Mouse (Mus musculus) heart, postnatal 10 days (tissue): ENCODE data around the gene Bicd2. TPM values are rescaled to one million over a fixed set of nuclear protein-coding genes. Genes with fewer than 3 reads are reported as not detected.

ENCODE experiments used
- DNase-seq, 2 experiments: peaks; one replicate each; pipeline ENCODE4 v3.0.0; 2021
- intact Hi-C: fragments of 180-260 bp; cut with DNase I; formaldehyde crosslinking; loops from one replicate; pipeline ENCODE4 v1.15.1; 2025
- total RNA-seq, 2 experiments: library from RNA; stranded (reverse); gene quantifications; 2 replicates each; pipeline ENCODE4 v1.2.3; 2021

Gene Bicd2
- 10 to 100 TPM; 74.6 to 83.6 TPM for total RNA-seq

DNA sequence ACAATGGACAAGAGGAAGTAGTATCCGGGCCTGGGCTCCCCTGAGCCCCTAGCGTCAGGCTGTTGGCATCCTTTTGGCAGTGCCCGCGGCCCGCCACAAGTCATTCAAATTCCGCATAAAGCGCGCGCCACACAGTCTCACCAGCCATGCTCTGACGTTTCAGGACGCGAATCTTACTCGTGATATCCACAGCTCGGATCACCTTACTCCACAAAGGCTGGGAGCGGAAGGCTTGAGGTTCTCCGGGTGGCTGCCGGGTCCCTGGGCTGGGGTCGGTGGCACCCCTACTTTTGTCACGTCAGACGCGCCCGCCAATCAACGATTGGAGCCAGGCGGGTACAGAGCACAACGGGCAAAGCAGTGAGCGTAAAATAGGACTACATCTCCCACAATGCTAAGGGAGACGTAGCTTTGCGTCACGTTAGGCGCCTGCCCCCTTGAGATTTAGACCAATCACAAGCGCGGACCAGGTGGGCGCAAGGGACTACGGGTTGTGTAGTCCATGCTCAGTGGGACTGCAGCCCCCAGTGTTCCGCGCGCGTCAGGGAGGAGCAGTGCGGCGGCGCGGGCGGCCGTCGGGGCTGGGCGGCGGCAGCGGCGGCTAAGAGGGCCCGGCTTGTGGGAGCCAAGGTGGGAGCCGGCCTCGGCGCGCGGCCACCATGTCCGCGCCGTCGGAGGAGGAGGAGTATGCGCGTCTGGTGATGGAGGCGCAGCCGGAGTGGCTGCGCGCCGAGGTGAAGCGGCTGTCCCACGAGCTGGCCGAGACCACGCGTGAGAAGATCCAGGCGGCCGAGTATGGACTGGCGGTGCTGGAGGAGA lies at the start of gene Bicd2:
Bicd2 (plus strand) TSS at position 574 of the 819 bp plus-strand sequence.
- DNase-seq, result peak; percentile 96 to 98
- intact Hi-C loops, result no loop called here

- no peak for DNase-seq
These were observed 49.4 kb upstream of the Bicd2 start for GRCm38 (mm10) chr13:49291949-49292348.

DNA sequence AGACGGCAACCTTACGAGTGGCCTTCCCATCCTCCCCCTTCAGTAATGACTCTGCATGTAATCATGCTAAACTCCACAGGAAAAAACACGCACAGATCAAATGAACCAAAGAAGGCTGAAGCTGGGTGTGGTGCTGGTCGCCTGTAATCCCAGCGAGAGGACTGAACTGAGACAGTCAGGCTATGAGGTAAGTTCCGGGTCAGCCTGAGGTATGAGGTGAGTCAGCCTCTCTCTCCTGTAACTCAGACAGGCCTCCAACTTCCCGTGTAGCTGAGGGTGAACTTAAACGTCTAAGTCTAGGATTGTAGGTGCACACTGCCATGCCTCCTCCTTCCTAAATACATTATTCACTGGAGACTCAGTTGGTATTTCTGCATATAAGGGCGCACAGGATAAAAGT lies 47.3 kb upstream of the Bicd2 start:
- no peak for DNase-seq
- intact Hi-C loops, result no loop called here

More at GRCm38 (mm10) chr13:49291949-49292348, 49.4 kb upstream of the Bicd2 start:
- intact Hi-C loops, result no loop called here

- intact Hi-C loops, result no loop called here
- DNase-seq, result no peak
These were observed 45.1 kb upstream of the Bicd2 start for GRCm38 (mm10) chr13:49296270-49296669.

- intact Hi-C loops, result no loop called here
- peak in 1 of 2 experiments; percentile 15 for DNase-seq
These were observed 42.6 kb upstream of the Bicd2 start for GRCm38 (mm10) chr13:49298514-49299381.

DNA sequence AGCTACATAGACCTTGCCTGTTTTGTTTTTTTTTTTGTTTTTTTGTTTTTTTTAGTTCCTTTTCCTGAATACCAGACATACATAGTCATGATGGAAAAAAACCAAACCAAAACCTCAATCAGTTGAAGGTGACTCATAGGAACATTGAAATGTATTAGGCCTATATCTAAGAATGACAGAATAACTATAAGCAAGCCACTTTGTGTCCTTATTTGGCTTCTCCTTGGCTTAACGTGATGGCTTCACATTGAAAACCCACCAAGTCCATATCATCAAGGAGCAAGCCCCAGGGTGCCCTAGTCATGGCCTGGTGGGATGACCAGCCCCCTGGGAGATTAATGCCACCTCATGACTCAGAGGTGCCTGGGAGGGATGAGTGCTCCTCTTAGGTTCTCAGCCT lies 40.6 kb upstream of the Bicd2 start:
- DNase-seq, result no peak
- intact Hi-C loops, result no loop called here

- intact Hi-C loops, result no loop called here
- peak; percentile 15 to 27 for DNase-seq
These were observed 34.5 kb upstream of the Bicd2 start for GRCm38 (mm10) chr13:49306771-49307310.

DNA sequence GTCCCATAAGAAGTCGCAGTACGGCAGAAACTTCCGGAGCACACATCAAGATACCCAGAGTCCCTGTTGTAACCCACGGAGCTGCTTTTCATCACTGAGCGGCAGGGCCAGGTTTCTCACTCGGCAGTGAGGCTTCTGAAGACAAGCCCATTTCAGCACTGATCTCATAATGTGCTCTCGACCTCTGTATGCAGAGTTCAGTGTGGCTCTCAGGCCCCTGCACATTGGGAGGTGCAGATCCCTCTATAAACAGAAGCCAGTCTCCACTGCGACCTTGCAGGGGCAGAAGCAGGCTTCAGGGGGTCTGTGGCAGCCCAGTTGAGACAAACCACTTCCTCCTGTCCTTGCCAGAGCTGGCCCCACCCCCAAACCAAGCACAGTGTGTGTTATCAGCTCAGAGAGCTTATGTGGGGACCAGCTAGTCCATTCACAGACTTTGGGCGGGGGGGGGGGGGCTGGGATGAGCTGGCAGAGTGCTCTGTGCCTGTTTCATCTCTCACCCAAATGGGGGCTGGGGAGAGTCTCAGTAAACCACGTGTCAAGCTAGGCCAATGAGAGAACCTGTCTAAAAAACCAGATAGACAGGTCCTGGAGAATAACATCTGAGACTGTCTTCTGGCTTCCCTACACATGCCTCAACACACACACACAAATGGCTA lies 33.9 kb upstream of the Bicd2 start:
- intact Hi-C loops, result no loop called here
- DNase-seq, result peak; percentile 42 to 56

DNA sequence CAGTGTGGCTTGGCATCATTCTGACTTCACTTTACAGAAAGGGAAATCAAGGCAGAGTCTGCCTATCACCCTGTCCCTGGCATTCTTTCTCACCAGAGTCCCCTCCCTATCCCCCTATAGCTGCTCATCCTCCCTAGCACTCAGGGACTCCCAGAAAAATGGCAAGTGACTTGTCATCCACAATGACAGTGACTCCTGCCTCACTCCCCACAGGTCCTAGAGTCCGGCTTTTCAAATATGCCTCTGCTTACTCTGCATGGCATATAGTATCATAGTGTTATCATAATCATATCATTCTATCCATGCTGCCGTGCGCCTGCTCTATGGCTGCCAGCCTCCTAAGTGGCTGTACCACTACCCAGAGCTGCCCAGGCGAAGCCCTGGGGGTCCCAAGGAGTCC lies 33.2 kb upstream of the Bicd2 start:
- no peak for DNase-seq
- intact Hi-C loops, result no loop called here

- peak; percentile 30 to 34 for DNase-seq
- intact Hi-C loops, result no loop called here
These were observed 32.5 kb upstream of the Bicd2 start for GRCm38 (mm10) chr13:49308861-49309403.

GRCm38 (mm10) chr13:49309501-49309900 lies 31.9 kb upstream of the Bicd2 start:
- DNase-seq, result no peak
- intact Hi-C loops, result no loop called here

GRCm38 (mm10) chr13:49311642-49312041 lies 29.7 kb upstream of the Bicd2 start:
- DNase-seq, result no peak
- intact Hi-C loops, result no loop called here

GRCm38 (mm10) chr13:49316386-49317162 lies 24.8 kb upstream of the Bicd2 start:
- intact Hi-C loops, result no loop called here
- DNase-seq, result no peak

- intact Hi-C loops, result no loop called here
- DNase-seq, result no peak
These were observed 23.9 kb upstream of the Bicd2 start for GRCm38 (mm10) chr13:49317508-49317907.

DNA sequence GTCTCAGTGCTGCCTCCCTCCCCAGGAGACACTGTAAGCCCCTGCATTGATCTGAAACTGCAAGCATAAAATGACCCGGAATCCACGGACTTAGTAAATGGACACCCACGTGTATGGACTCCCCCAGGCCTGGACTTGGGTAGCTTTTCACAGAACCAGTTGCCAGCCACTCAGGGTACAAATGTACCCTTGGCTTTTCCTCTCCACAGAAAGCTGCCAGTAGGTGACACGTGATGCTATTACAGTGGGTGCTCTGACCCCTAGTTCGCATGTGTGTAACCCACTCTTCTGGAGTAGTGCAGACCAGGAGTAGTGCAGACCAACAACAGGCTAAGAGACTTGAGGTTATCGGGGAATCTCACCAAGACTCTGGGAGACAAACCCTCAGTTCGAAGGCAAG lies 23.5 kb upstream of the Bicd2 start:
- intact Hi-C loops, result no loop called here
- DNase-seq, result no peak

GRCm38 (mm10) chr13:49320040-49320439 lies 21.3 kb upstream of the Bicd2 start, which contains the start of gene Fgd3:
Gene Fgd3, minus strand, starts transcription at chr13:49320311.
- peak; percentile 29 to 49 for DNase-seq
- intact Hi-C loops, result no loop called here

- intact Hi-C loops, result no loop called here
- no peak for DNase-seq
These were observed 20.9 kb upstream of the Bicd2 start for GRCm38 (mm10) chr13:49320514-49320913.

GRCm38 (mm10) chr13:49321452-49321851 lies 19.9 kb upstream of the Bicd2 start:
- no peak for DNase-seq
- intact Hi-C loops, result no loop called here

- DNase-seq, result no peak
These were observed 19.2 kb upstream of the Bicd2 start for GRCm38 (mm10) chr13:49322169-49322568.

GRCm38 (mm10) chr13:49322739-49323138 lies 18.6 kb upstream of the Bicd2 start:
- intact Hi-C loops, result no loop called here

More at GRCm38 (mm10) chr13:49322169-49322568, 19.2 kb upstream of the Bicd2 start:
- intact Hi-C loops, result no loop called here

More at GRCm38 (mm10) chr13:49322739-49323138, 18.6 kb upstream of the Bicd2 start:
- DNase-seq, result no peak
